Mouse (Mus musculus) brown adipose tissue, adult 24 weeks (tissue): ENCODE results near the gene Fam241b. TPM values are rescaled to one million over a fixed set of nuclear protein-coding genes. Genes with fewer than 3 reads are reported as not detected.
"Not testable (repeated sequence)": the region's sequence is repeated elsewhere in the genome, so short reads cannot be mapped to it uniquely, and the experiment has no call there.

Source experiments
- H3K27ac ChIP-seq: fragments of 200-500 bp; replicated peaks from 2 replicates; pipeline ENCODE4 v1.5.1; 2012; ENCODE audit warnings: low read depth, mild to moderate bottlenecking, low read length
- H3K4me1 ChIP-seq: fragments of 200-500 bp; 2 replicates; pipeline ENCODE4 v1.6.1; 2012; ENCODE audit warnings: low read length, mixed read lengths; ENCODE audit not compliant: control insufficient read depth, insufficient read depth, insufficient read length
- H3K4me3 ChIP-seq: fragments of 200-500 bp; 2 replicates; pipeline ENCODE4 v1.5.1; 2012; ENCODE audit warnings: low read depth, mild to moderate bottlenecking, low read length, moderate library complexity; ENCODE audit not compliant: insufficient read depth
- polyA plus RNA-seq: library from polyadenylated mRNA; stranded (reverse); fragments of >200 nt; gene quantifications from 2 replicates; pipeline ENCODE4 v1.2.4, GENCODE M21; 2012; ENCODE audit not compliant: missing spikeins, insufficient read depth, insufficient read length

The Fam241b gene
- polyA plus RNA-seq, 1 experiment, result 6.9 TPM

- Histone ChIP-seq H3K4me3 (no peak overlapping the region), H3K4me1 (no peaks in the 10 kb centered on the region), H3K27ac (no peak overlapping the region)
These were observed 38.7 kb downstream of the Fam241b start for GRCm38 (mm10) chr10:62104835-62105576.

- no peak overlapping the region for H3K4me3 ChIP-seq
- no peak overlapping the region for H3K27ac ChIP-seq
- no peaks in the 10 kb centered on the region for H3K4me1 ChIP-seq
These were observed 41.9 kb downstream of the Fam241b start for GRCm38 (mm10) chr10:62101504-62102439.

- H3K4me3 ChIP-seq, result no peak overlapping the region
- no peaks in the 10 kb centered on the region for H3K4me1 ChIP-seq
- no peak overlapping the region for H3K27ac ChIP-seq
These were observed 43.8 kb downstream of the Fam241b start for GRCm38 (mm10) chr10:62099749-62100403.

GRCm38 (mm10) chr10:62094401-62094800, 49.3 kb downstream of the Fam241b start:
- H3K4me1 ChIP-seq, result no peaks in the 10 kb centered on the region

GRCm38 (mm10) chr10:62093903-62094302, 49.8 kb downstream of the Fam241b start:
- no peak overlapping the region for H3K27ac ChIP-seq
- no peaks in the 10 kb centered on the region for H3K4me1 ChIP-seq
- no peak overlapping the region for H3K4me3 ChIP-seq

More at GRCm38 (mm10) chr10:62094401-62094800, 49.3 kb downstream of the Fam241b start:
- no peak overlapping the region for H3K4me3 ChIP-seq
- H3K27ac ChIP-seq, result no peak overlapping the region

GRCm38 (mm10) chr10:62089486-62089885, 54.2 kb downstream of the Fam241b start:
- no peaks in the 10 kb centered on the region for H3K4me1 ChIP-seq
- no peak overlapping the region for H3K4me3 ChIP-seq
- no peak overlapping the region for H3K27ac ChIP-seq

GRCm38 (mm10) chr10:62089071-62089470, 54.6 kb downstream of the Fam241b start:
- Histone ChIP-seq H3K4me1 (no peaks in the 10 kb centered on the region), H3K27ac (no peak overlapping the region)

GRCm38 (mm10) chr10:62088411-62088810, 55.3 kb downstream of the Fam241b start:
- no peak overlapping the region for H3K27ac ChIP-seq

More at GRCm38 (mm10) chr10:62089071-62089470, 54.6 kb downstream of the Fam241b start:
- no peak overlapping the region for H3K4me3 ChIP-seq

GRCm38 (mm10) chr10:62086826-62087225, 56.9 kb downstream of the Fam241b start:
- Histone ChIP-seq H3K27ac (no peak overlapping the region), H3K4me1 (no peaks in the 10 kb centered on the region), H3K4me3 (no peak overlapping the region)

More at GRCm38 (mm10) chr10:62088411-62088810, 55.3 kb downstream of the Fam241b start:
- H3K4me1 ChIP-seq, result no peaks in the 10 kb centered on the region
- H3K4me3 ChIP-seq, result no peak overlapping the region

- no peaks in the 10 kb centered on the region for H3K4me1 ChIP-seq
These were observed 57.7 kb downstream of the Fam241b start for GRCm38 (mm10) chr10:62086044-62086443.

GRCm38 (mm10) chr10:62076248-62077134, 67.2 kb downstream of the Fam241b start:
- Histone ChIP-seq H3K4me1 (no peaks in the 10 kb centered on the region), H3K27ac (no peak overlapping the region), H3K4me3 (no peak overlapping the region)

More at GRCm38 (mm10) chr10:62086044-62086443, 57.7 kb downstream of the Fam241b start:
- H3K27ac ChIP-seq, result no peak overlapping the region
- no peak overlapping the region for H3K4me3 ChIP-seq

GRCm38 (mm10) chr10:62071346-62071745, 72.4 kb downstream of the Fam241b start:
- not testable (repeated sequence) for H3K4me3 ChIP-seq, H3K27ac ChIP-seq, H3K4me1 ChIP-seq

GRCm38 (mm10) chr10:62070636-62071035, 73.1 kb downstream of the Fam241b start:
- H3K27ac ChIP-seq, result no peak overlapping the region
- no peaks in the 10 kb centered on the region for H3K4me1 ChIP-seq
- no peak overlapping the region for H3K4me3 ChIP-seq

- Histone ChIP-seq H3K27ac (no peak overlapping the region), H3K4me3 (no peak overlapping the region), H3K4me1 (no peaks in the 10 kb centered on the region)
These were observed 73.8 kb downstream of the Fam241b start for GRCm38 (mm10) chr10:62069946-62070345.
